Mouse (Mus musculus) cerebellum, postnatal 36 days (tissue): ENCODE data around the gene Wif1.

Experiments used
- DNase-seq, 2 experiments: peaks; one replicate each; pipeline ENCODE4 v3.0.0; 2021 to 2022; ENCODE audit warnings: mixed read lengths in 2 of 2

Gene Wif1

DNA sequence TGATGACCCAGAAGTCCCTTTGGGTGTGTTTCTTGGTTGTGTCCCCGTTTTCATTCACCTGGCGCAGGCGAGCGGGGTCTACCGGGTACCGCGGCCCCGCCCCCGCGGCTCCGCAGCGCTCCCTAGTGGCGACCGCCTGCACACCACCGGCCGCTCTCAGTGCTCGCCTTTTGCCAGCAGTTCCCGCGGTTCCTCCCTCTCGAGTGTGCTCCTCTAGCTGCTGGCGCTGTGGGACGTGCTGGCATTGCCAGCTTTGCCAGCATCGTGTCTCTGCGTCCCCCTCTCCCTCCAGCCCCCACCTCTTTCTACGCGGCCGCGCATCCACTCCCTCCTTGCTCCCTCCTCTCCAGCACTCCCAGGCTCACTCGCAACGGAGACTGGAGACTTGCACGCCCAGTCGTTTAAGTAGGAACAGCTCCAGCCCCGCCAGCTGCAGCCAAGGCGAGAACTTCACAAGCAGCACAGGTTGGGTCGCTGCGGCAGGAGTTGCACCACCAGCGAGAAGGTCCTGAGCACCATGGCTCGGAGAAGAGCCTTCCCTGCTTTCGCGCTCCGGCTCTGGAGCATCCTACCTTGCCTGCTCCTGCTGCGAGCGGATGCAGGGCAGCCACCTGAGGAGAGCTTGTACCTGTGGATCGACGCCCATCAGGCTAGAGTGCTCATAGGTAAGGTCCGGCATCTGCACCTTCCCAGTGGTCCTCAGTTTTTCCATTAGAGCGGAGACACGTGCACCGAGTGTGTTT lies at the start of gene Wif1:
Gene Wif1, plus strand, starts transcription at position 135 of the 743 bp plus-strand sequence.
- peak; percentile 69 to 77 for DNase-seq

DNA sequence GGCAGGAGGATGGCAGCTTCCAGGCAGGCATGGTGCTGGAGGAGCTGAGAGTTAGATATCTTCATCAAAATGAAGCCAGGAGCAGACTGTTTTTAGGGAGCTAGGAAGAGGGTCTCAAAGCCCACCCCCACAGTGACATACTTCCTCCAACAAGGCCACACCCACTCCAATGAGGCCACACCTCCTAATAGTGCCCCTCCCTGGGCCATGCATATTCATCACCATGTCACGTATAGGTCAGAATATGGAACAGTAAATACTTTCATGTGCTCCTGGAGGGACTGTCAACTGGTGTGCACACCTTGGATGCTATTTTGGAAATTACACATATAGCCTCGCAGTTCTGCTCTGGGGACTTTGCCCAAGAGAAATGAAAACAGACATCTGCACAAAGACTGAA lies 31.6 kb upstream of the Wif1 start:
- no peak for DNase-seq

DNA sequence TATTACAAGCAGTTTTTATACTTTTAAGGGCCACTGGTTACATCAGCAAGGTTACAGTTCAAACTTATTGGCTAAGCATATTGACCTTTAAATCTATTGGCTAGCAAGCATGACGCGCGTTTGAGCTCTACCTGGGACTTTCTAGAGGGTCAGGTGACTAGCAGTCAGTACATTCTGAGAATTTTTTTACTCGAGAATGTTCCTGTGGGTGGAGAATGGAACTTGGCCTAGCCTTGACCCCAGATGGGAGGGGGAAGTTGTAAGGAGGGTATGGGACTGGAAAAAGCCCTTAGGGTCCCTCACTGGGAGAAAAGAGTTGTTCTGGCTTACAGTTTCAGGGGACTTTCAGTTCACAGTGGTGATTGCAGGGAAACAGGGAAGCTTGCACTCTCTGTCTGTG lies 22.3 kb upstream of the Wif1 start:
- DNase-seq = no peak

DNA sequence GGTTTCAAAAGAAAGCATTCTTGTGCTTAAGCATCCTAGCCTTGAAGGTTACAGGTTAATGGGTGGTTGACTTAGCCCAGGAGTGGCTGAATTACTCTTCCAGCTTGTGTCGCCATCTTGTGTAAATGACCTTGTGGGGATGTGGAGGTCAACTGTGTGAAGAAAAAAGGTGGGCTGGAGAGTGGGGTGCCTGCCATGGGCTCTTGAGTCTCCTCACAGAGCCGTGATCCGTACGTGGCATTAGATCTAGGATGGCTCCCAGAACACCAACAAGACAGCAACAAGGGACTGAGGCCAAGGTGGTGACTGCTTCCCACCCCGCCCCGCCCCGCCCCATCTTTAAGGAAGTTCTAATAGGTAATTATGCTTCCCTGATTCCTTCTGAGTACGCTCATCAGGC lies 17.5 kb upstream of the Wif1 start:
- DNase-seq = no peak

DNA sequence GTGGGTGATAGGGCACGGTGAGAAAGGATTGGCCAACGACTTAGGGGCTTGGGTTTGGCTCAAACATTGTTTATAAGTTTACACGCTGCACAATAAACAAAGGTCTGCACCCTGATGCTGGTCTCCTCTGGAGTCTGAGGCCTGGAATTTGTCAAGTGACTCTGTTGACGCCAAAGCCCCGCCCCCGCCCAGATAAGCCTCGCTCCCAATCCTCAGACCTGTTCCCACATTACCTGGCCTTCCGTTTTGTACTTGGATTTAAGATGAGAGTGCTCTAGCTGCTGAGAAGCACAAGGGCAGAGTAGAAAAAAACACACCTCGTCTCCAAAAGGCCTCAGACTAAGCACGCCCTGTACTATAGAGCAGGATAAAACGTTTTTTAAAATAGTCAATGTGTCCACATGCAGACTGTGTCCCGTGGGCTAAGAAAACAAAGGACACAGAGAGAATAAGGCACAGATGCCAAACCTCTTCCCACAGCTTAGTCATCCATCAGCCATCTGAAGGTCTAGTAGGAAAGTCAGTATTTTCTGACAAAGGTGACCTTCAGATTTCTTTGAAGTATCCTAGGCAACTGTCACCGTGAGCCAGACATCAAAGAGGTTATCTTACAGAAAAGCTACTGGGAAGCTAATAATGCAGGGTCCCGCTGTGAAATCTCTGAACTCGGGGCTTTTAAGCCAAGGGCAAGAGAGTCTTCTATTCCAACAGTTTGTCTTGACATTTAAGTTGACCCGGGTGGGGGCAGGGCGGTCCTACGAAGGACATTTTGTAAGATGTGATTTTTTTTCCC lies 16.9 kb upstream of the Wif1 start:
- no peak for DNase-seq

DNA sequence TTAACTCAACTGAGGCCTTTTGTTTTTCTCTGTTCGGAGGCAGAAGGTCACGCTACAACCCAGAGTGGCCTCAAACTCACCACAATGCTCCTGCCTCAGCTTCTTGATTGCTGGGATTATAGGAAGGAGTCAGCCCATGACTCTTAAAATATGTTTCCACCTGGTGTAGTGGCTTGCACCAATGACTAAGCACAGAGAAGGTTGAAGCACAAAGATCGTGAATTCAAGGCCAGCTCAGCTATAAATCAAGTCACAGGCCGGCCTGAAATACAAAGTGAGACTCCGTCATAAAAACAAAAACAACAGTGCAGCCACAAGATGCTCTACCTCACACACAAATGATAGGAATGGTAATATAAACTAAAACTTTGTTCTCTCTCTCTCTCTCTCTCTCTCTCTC lies 10.8 kb upstream of the Wif1 start:
- DNase-seq = no peak

DNA sequence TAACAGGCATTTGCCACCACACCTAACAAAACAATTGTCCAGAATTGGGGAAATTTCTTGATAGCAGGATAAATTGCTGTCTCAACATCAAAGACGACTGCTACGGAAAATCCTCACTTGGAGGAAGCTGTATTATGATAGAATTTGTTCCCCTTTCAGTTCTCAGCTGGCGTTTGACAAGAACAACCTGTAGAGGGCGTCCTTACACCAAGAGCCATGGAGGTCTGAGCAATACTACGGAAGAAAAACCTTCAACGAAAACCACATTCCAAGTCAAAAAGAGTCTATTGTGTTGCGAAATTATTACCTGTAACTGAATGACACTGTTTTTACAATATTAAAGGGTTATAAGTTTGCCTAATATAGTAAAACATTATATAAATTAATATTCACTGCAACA lies 2.0 kb upstream of the Wif1 start:
- DNase-seq = peak in 1 of 2 experiments; percentile 16

DNA sequence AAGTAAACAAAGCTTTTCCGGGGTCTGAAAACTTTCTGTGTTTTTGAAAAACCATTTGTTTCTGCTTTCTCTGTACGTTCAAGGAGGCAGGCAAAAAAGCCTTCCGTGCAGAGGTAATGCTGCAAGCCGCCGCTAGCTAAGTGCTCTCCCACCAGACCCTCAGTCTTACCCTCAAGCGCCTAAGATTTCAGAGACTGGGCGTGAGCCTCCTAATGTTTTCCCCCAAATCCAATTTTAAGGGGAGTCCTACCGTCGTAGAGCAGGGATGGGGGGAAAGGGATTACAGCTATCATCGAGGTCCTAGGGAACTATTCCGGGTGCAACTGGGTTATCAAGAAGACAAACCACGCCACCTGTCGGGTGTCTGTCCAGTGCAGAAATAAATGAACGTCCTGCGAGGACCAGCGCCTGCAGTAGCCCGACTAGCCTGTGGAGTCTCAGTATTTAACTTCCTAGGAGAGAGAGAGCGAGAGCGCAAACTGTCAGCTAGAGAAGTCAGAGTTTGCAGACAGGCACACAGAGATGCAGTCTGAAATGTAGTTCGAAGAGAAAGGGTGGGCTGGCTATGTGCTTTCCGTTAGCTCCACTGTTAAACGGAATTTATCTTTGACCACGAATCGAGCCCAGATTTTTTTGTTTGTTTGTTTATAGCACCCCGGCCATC lies 500 bp upstream of the Wif1 start:
- peak; percentile 69 to 70 for DNase-seq

DNA sequence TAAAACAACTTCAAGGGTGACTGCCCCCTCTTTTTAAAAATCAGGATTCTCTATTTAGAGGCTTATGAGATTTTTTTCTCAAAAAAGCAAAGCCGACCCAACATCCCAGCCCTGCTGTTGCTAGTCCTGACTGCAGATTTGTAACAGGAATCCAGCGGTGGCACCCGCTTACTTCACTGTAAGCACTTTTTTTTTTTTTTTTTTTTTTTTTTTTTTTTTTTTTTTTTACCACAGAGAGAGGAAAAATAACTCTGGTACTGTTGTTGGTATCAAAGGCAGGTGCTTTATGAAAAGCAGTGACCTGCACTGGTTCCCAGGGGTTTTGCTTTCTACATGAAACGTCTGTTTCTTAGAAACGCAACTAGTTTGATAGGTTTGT lies 798 bp downstream of the Wif1 start:
- no peak for DNase-seq

DNA sequence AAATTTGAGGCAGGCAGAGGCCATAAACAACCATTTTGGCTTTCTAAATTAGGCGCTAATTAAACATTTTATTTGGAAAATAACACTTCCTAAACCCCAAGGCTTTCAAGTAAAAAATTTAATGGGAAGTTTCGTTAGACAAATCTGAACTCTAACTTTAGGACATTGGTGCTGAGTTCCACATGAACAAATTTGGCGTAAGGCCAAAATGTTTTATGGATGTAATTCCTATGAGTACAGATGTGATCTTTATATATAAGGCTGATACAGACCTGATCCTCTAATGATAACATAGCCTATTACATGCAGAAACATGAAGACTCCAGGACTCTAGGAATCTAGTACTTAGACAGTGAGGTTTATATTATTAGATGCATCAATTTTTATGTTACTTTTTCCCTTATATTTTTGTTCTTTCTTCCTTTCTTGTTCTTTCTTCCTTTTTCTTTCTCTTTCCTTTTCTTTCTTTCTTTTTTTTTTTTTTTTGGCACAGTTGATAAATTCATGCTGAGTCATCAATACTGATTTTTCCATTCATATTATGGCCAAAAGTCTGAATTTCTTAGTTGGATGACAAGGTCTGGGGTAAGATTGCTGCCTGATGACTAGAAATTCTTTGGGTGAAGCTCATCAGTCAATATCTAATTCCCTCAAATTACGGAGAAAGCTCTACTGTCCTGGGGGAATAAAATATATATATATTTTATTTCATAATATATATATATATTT lies 5.0 kb downstream of the Wif1 start:
- no peak for DNase-seq

DNA sequence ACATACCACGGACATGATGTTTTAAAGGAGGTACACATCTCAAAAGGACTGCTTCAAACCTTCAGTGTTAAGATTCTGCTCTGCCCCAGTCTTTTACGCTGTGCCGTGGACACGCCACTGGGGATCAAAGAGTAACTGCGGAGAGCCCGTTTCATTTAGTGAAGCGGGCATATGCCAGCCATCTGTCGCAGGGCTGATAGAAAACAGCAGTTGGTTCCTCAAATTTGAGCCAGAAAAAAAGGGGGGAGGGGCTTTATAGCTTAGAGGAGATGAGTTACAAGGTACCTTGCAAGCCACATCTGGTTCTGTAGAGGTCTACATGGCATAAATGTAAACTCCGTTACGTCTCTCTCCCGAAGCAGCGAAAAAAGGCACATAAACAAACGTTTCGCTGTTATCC lies 7.2 kb downstream of the Wif1 start:
- DNase-seq = peak in 1 of 2 experiments; percentile 5

DNA sequence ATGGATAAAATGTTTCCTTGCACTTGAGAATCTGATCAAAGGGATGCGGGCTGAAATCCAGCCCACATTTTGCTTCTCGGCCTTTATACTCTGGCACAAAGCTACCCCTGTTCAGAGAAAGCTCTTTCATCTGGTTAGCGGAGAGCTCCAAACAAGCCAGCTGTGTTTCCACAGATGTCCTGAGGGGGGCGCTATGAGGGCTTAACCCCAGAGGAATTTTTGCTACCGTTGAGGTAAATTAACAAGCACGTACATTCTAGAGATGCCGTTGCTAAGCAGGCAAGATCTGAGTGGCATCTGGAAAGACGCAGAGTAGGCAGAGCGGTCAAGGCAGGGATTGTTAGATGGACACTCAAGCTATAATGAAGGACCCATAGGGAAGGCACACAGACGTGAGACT lies 13.7 kb downstream of the Wif1 start:
- DNase-seq = no peak

DNA sequence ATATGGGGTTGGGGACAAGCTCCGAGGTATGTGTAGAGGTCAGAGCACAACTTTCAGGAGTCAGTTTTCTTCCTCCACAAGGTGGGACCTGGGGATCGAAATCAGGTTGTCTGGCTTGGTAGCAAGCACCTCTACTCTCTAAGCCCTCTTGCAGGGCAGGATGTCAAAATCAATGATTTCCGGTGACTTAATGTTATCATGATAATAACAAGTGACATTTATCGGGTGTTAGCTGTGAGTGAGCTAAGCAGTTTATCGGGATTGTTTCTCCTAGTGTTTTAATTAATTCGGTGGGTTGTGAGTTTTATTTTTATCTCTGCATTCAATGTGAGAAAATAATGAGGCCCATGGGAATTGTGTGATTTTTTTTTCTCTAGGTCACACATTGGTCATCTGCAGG lies 18.3 kb downstream of the Wif1 start:
- no peak for DNase-seq

DNA sequence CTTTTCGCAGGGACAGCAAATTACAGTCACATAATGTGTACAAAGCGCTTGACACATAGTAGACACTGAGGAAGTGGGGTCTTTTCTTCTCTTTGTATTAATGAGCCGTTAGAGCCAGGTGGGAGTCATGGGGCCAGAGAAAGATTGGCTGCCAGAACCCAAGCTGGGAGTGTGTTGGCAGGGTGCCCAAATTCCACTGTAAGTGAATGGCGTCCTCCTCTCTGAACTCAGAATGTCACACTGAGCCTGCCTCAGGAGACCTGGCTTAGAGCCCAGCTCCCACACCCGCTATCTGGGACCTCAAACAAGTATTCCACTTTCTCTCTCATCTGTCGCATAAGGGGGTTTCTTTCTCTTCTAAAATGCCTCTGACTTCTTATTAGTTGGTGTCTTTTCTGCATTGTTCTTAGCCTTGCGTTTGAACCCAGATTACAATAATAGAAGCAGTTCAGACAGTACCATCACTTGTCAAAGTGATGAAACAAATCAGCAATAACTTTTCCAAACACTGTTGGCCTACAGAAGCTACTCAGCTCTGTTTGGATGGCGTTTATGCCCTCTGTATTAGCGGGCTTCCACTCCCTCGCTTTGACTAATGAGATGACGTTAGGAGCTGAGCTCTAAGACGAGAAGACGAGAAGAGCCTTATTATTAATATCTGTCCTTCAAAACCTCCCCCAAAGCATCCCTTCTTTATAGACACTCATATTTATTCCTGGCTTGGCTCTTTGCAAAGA lies 21.9 kb downstream of the Wif1 start:
- DNase-seq = peak; percentile 38 to 48

DNA sequence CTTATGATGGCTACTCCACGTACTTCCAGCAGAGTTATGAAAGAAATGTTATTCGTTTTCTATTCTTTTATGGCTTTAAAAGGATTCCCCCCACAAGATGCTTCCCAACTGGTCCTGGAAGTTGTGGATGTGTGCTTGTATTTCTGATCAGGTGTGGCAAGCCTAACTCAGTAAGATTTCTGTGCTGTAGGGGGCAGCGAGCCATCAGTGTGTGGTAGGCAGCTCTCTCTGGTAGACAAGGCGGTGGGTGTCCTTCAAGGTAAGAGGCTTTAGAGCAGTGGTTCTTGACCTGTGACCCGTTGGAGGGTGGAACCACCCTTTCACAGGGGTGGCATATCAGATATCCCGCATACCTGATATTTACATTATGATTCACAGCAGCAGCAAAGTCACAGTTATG lies 23.1 kb downstream of the Wif1 start:
- no peak for DNase-seq

DNA sequence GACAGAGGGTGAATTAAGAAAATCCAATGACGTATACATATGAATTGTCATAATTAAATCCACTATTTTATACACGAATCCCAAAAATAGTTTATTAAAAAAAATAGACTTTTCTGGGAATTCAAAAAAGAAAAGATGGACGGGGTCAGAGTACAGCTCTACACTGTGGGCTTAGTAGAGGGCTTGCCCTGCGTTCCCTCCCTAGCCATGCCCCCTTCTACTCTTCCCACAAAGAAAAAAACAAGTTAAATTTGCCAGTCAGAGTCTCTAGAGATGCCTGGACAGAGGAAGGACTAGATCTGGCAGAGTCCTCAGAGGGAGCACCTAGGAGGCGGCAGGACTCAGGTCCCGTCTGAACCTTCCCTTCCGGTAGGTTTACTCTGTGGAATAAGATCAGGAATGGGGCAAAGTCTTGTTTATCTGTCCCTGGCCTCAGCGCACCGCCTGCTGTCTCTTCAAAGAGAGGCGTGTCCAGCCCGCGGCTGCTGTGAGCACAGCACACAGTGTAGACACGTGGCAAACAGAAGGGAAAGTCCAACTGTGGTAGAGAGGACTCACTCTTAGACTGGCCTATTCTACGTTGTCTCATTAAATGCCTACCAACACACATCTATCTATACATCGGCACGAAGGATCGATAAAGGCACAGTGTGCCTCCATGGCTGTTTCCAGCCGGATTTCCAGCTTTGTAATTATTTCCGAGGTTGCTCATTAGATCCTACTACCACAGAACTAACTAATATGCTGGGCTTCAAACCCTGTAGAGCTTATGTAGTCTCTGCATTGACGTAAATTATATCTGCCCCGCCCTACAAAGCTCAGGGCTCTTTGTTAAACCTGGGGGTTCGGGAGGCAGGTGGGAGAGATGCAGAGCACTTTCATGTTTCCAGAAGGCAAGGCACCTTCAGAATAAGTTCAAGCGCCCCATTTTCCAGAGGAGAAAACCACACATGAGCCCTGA lies 25.6 kb downstream of the Wif1 start:
- no peak for DNase-seq

DNA sequence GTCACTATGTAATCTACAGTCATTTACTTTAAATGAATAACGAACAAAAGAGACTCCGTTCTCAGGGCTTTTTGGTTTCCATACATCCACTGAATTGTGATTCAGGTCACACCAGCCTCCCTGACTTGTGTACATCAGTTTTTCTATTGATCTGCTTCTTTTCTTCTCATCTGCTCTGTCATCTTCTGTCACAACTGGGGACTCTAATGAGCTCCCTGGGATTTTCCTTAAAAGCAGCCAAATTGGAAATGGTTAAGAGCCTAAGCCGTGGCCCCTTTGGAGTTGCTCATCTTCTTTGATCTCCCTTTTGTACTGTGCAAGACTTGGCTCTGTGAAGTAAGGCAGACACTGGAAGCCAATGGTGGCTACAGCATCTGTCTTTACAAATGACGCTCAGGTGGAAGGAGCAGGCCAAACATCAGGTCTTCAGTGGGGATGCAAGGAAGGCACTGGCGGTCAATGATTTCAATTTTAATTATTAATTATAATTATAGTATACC lies 27.6 kb downstream of the Wif1 start:
- DNase-seq = no peak

DNA sequence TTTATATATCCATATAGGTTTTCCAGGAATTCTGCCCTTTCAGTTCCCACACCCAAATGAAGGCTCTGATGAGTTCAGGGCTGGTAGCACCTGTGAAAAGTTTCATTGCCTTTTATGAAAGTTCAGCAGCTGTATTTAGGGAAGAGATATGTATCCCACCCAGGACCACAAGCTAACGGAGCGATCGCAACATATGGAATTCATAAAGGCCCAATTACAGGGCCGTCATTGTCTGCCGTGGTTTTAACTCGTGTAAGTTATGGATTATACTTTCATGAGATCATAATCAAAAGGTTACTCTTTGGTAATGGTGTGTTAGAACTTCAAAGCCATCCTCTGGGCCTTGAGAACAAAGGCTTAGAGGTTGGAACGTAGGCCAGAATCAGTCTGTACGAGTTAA lies 28.9 kb downstream of the Wif1 start:
- no peak for DNase-seq

DNA sequence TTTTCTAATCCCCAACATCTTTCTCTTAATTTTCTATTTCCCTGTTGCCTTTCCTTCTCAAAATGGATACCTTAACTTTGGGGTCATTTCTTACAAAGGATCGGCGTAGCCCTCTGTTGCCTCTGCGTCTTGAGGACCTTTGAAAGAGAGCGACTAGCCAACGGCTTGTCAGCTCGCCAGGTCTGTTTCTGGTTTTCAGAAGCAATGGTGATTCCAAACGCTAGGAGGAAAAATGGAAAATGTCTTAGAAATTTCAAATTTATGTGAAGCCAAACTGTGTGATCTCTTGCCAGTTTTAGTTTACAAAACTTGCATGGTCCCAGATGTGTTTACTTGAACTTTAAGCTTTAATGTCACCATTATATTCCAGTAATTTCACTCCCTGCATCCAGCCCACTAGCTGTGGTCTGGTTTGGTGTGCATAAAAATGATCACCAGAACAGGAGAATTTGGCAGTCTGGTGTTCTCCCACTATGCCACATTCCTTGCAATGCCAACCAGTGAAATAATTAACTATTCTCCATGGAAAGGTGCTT lies 33.7 kb downstream of the Wif1 start:
- no peak for DNase-seq

DNA sequence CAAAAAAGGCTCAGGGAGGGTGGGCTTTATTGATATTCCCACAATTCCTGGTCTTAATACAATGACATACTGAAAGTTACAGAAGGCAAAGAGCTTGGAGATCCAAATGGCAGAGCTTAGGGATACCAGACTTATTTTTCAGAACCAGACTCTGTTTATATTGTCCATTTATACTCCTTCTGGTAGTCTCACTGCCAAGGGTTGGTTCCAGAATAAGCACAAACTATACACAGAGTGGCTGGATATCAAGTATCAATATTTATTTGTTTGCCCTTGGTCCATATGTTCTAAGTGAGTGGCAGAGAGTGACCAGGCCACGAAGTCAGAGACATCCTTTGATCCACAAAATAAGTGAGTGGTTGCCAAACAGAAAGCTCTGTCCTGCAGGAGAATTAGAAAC lies 34.2 kb downstream of the Wif1 start:
- no peak for DNase-seq

DNA sequence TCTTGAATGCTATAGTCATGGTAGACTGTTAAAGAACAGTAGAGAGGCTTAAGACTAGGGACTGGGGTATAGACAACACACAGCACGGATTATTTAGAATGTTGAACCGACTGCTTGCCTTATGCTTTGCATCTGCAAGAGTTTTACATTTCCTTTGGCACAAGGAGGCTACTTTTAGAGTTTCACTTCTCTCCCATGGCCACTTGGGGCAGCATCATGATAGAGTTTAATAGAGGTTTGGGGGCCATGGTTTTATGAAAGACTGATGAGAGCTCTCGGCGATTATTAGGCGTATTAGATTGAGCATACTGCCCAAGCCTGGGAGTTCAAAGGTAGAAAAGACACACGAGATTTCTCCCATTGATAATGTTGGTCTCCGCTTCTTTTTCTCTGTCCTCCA lies 37.0 kb downstream of the Wif1 start:
- DNase-seq = no peak
